In genomic region chr10:71025131-71025894, GRCm38 (mm10) we compare ENCODE assay signal across 11 mouse cellular contexts.
DNase-seq lines count a peak whose midpoint lies in the region; ATAC-seq and TF ChIP-seq lines count a peak whose summit lies in the region.
"Had no signal": no experiment of that assay in that cellular context is flagged by ENCODE, and none has a peak within 500 bp of the region (broad histone marks: within the 10 kb centered on the region; RNA-seq: fewer than 3 reads in every experiment).

No protein-coding gene starts in this region.

- intact Hi-C loops in left cerebral cortex, adult 2 months (cut with DNase I), result no loop called here
- intact Hi-C loops in left cerebral cortex, postnatal 14 days (cut with DNase I), result no loop called here

- H3K4me3 ChIP-seq in left cerebral cortex, adult 2 months, result no peak overlapping the region
- H3K4me3 ChIP-seq in heart, embryonic 12.5 days, result peak overlapping the region; percentile 17; the same call in 1 of the 2 replicates

- no peaks in the 10 kb centered on the region for H3K9me3 ChIP-seq in heart, embryonic 12.5 days (replicated peaks)

- ATAC-seq in heart, embryonic 12.5 days (ENCODE audit: insufficient number of reproducible peaks, low FRiP score), result peak; percentile 66

- WGBS in heart, embryonic 12.5 days, result 31% methylated on average over 18 of the region's 18 CpGs

- no peaks in the 10 kb centered on the region for H3K36me3 ChIP-seq in heart, embryonic 12.5 days

- no peak overlapping the region; the same call in 1 of the 2 replicates for H3K9ac ChIP-seq in heart, embryonic 12.5 days

- peak overlapping the region; percentile 19; the same call in 1 of the 2 replicates for H3K27ac ChIP-seq in left cerebral cortex, adult 2 months
- peak overlapping the region; percentile 87 for H3K27ac ChIP-seq in heart, embryonic 12.5 days (ENCODE audit: poor library complexity, severe bottlenecking)

- peak overlapping the region; percentile 52 for H3K4me2 ChIP-seq in heart, embryonic 12.5 days

- DNase-seq in left cerebral cortex, adult 2 months (ENCODE audit: extremely low spot score in 1 of 2, low spot score in 2 of 2), result no peak
- no peak for DNase-seq in left cerebral cortex, postnatal 14 days (ENCODE audit: low spot score in 2 of 2)
- peak; percentile 30 for DNase-seq in kidney, postnatal 14 days
- DNase-seq in lung, postnatal 36 days, result peak; percentile 48
- DNase-seq in cerebellum, adult 9-11 months, result no peak
- DNase-seq in left cerebral cortex, adult 18-20 months (ENCODE audit: low spot score in 2 of 2), result no peak
- no peak for DNase-seq in urinary bladder, postnatal 10 days (ENCODE audit: low spot score)
- DNase-seq: adrenal gland, adult 8-10 months; midbrain, embryonic 14.5 days; thymus, postnatal 4 days had no signal

- H3K4me1 ChIP-seq in heart, embryonic 12.5 days (replicated peaks), result peaks cover 39% of the 10 kb centered on the region

- TF ChIP-seq CTCF in left cerebral cortex, adult 2 months (IDR thresholded peaks at IDR 0.05), result no peak

- no peaks in the 10 kb centered on the region for H3K27me3 ChIP-seq in heart, embryonic 12.5 days (replicated peaks)

Comparison
In these comparisons a context has a peak if more than half of its experiments do, and no peak if none do; other contexts are left out.
1. DNase-seq: peak in kidney, postnatal 14 days (single experiment) and lung, postnatal 36 days (single experiment); none in left cerebral cortex, adult 2 months (0 of 2), left cerebral cortex, postnatal 14 days (0 of 2), cerebellum, adult 9-11 months (single experiment), left cerebral cortex, adult 18-20 months (0 of 2) and urinary bladder, postnatal 10 days (single experiment).